Mouse (Mus musculus) CD8-positive naive resting alpha-beta T cell, adult 2 months (primary cell): ENCODE data around the gene Mttp.

Experiments
- DNase-seq, 2 experiments: peaks; one replicate each; pipeline ENCODE4 v3.0.0; 2022; ENCODE audit warnings: low read depth in 2 of 2, low spot score in 2 of 2

Mttp gene

DNA sequence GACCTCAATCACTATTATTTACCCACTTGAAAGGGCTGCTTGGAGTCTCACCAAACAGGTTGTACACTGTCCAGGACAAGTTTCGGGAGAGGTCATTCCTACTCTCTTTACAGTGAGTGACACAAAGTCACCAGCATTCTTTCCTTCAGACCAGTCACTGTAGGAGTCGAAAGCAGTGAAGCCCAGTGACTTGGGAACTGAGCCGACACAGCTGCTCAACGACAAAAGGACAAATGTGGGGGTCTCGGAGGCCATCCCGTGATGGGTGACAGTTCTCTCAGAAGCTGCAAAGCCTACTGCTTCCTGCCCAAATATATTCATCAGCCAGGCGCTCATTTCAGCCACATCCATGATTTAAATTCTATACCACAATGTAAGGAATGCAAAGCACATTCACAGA is 87.8 kb downstream of the Mttp start:
- no peak for DNase-seq

DNA sequence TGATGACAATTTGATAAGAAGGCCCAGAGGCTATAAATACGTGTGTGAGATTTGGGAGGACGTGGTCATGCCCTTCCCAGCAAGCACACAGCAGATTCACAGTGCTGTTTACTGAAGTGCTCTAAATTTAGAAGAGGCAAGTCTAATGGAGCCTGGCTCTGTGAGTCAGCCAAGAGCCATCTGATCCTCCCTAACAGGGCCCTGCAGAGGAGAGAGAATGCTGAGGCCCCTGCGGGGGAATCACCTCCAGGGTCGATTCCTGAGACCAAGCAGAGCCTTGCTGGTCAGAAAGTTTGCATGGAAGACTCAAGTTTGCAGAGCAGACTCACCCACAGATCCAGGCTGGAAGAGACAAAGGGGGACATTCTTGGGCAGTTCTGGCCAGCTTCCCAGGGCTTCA is 90.8 kb downstream of the Mttp start:
- DNase-seq: no peak

DNA sequence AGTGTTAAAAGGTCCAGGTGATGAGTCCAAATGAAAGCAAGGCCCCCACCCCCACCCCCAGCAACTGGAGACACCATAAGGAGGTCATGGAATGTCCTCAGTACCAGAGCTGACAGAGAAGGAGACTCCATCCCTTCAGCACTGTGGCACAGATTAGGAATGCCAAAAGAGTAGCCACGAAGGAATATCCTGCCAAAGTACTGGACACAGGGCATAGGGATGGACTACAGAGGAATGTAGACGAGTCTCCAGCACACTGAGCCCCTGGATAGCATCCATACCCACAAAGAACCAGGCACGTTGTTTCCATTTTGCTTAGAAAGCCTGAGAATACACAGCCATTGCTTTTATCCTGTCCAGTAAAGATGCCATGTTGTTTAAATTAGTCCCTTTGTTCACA is 93.3 kb downstream of the Mttp start:
- DNase-seq: no peak

DNA sequence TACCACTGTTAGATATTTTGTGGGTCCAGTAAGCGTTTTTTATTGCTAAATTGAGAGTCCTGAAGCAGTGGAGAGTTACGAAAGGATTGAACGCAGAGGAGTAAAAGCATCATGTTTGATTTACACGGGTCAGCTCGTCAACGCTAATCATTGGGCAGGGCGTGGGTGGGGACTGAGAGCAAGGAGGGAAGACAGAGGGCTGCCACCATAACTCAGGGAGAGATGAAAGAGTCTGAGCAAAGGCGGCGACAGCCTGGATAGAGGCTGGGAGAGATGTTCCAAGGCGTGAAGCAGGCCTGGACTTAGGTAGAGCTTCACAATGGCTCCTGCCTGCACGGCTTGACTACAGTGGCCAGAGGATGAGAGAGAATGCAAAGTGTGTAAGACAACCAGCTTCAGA is 94.0 kb downstream of the Mttp start:
- no peak for DNase-seq

DNA sequence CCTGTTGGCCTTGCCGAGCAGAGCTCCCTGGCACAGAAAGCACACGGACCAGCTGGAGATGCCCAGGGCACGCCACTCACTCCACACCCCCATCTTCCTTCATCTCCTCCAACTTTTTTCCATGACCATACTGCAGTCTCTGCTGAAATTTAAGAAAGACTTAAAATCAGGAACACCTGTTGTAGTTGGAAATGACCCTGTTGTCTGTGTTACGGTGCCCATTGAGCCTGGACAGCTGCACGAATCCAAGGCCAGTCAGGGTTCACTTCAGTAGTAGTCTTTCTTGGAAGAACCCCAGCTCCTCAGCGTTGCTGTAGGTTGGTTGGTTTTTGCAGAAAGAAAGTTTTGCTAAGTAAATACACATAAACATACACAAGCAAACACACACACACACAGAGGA is 95.2 kb downstream of the Mttp start:
- no peak for DNase-seq

DNA sequence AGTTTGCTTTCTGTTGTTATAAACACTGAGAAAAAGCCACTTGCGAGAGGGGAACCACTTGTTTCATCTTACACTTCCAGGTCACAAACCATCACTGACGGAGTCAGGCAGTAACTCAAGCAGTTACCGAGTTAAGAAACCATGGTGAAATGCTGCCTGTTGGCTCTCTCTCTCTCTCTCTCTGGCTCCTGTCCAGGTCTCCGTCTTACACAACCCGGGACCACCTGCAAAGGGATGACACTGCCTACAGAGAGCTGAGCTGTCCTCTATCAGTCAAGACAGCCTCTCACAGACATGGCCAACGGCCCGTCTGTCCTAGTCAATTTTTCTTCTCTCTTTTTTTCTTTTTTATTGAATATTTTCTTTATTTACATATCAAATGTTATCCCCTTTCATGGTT is 101.5 kb downstream of the Mttp start:
- DNase-seq: no peak

DNA sequence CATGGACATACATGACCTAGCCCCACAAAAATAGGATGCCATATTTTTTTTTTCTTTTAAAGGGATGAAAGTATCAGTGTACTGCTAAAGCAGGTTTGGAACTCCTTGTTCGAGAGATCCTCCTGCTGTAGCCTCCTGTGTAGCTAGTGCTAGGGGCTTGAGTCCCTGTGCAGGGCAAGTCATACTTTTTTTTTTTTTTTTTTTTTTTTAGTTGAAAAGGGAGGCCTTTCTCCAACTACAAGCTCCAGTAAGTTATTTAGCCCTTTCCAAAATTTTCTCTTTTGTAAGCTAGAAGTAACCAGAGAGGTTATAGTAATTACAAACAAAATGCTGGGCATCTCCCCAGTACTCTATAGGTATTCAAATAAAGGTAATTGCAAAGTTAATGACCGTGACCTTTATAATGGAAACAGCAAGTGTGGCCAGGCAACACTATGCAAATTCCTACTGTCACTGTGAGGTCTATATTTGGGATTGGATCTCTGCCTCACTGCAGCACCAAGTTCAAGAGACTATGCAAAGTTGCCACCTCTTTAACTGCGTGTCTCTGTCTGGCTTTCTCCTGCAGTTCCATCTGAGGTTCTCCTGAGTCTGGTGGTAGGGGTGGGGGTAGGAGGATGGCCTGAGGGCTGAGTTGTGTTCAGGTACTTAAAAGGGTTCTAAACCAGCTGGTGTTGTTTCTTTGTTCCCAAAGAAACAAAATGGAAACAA is 103.0 kb downstream of the Mttp start:
- no peak for DNase-seq

DNA sequence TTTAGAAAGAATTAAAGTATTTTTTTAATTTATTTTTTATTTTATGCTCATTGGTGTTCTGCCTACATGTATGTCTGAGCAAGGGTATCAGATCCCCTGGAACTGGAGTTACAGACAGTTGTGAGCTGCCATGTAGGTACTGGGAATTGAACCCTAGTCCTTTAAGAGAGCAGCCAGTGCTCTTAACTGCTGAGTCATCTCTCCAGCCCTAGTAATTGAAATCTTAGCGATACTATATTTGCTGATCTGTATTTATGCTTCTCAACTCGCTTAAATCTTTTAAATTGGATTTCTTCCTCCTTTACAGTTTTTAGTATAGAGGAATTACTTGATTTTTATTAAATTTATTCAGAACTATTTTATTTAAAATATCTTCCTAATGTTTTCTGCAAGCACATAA is 103.8 kb downstream of the Mttp start:
- DNase-seq: no peak
